Mouse (Mus musculus) erythroblast, embryonic 14.5 days (primary cell): Measurements from ENCODE around the gene Spaca9.

Source experiments
- GATA1 ChIP-seq: IDR thresholded peaks from 2 replicates; pipeline ENCODE4 v1.6.1; 2012; ENCODE audit warnings: low read length, inconsistent platforms, mixed read lengths
- TAL1 ChIP-seq: IDR thresholded peaks from 3 replicates; pipeline ENCODE4 v1.6.1; 2012; ENCODE audit warnings: low read length, inconsistent platforms, mixed read lengths

DNA sequence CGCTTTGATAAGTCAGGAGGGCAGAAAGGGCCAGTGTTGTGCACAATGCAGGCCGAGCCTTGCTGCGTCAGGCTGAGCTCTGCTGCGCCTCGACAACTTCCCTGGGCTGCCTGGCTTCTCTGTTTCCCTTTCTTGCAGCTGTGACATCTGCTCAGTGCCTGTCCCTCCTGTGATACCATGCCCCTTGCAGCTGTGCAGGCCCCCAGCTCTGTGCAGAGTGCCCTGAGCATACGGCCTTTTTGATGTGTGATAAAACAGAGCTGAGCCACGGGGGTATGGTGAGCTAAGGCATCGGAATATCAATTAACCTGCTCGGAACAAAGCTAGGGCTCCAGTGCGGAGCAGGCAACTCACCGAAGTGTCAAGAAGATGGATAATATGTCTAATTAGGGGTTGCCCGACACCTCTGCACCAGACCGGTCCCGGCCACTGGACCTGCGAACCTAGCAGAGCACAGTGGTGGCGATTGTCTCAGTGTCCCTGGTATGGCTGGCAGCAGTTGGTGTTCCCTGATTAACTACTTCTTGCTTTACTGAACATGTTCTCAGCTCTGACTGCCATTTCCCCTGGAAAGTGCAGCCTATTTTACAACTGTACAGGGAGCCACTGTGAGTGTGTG lies 28.4 kb upstream of the Spaca9 start:
- TF ChIP-seq GATA1 (no peak), TAL1 (no peak)
